Mouse (Mus musculus) hindbrain, embryonic 14.5 days (tissue): ENCODE results near the gene Lipc. TPM values are rescaled to one million over a fixed set of nuclear protein-coding genes. Genes with fewer than 3 reads are reported as not detected.
"Not testable (repeated sequence)": the region's sequence is repeated elsewhere in the genome, so short reads cannot be mapped to it uniquely, and the experiment has no call there.

Experiments used
- ATAC-seq: fragments of 200-750 bp; cut with Nextera tagmentation; 2 replicates; pipeline ENCODE4 v1.8.0; 2017; ENCODE audit warnings: moderate number of reproducible peaks, mild to moderate bottlenecking, moderate TSS enrichment, moderate library complexity; ENCODE audit not compliant: low FRiP score
- DNase-seq: peaks from one replicate; pipeline ENCODE4 v3.0.0-alpha.2; 2015; ENCODE audit warnings: low spot score
- H3K27ac ChIP-seq: fragments of 300-500 bp; sonication (generic); 2 replicates; pipeline ENCODE4 v1.5.1; 2014; ENCODE audit warnings: mild to moderate bottlenecking, moderate library complexity
- H3K27me3 ChIP-seq: fragments of 300-500 bp; sonication (generic); 2 replicates; pipeline ENCODE4 v1.6.1; 2014; ENCODE audit warnings: mild to moderate bottlenecking, low read length, mixed read lengths; ENCODE audit not compliant: control insufficient read depth, insufficient read depth
- H3K36me3 ChIP-seq: fragments of 300-500 bp; sonication (generic); replicated peaks from 2 replicates; pipeline ENCODE4 v1.6.1; 2014; ENCODE audit not compliant: control insufficient read depth, insufficient read depth
- H3K4me1 ChIP-seq: fragments of 300-500 bp; sonication (generic); replicated peaks from 2 replicates; pipeline ENCODE4 v1.6.1; 2014; ENCODE audit warnings: antibody characterized with exemption, low read length, mixed read lengths; ENCODE audit not compliant: control insufficient read depth, insufficient read depth
- H3K4me2 ChIP-seq: fragments of 300-500 bp; sonication (generic); replicated peaks from 2 replicates; pipeline ENCODE4 v1.6.1; 2014; ENCODE audit warnings: mild to moderate bottlenecking, moderate library complexity
- H3K4me3 ChIP-seq: fragments of 300-500 bp; sonication (generic); replicated peaks from 2 replicates; pipeline ENCODE4 v1.5.1; 2014; ENCODE audit warnings: mild to moderate bottlenecking, low read length
- H3K9ac ChIP-seq: fragments of 300-500 bp; sonication (generic); 2 replicates; pipeline ENCODE4 v1.6.1; 2014
- H3K9me3 ChIP-seq: fragments of 300-500 bp; sonication (generic); 2 replicates; pipeline ENCODE4 v1.6.1; 2016; ENCODE audit warnings: low read length; ENCODE audit not compliant: control insufficient read depth
- WGBS: fragments of 180-500 bp; shearing (Covaris S2); extraction: QIAGEN DNeasy Blood & Tissue Kit; methylation state at CpG from one replicate; pipeline ENCODE4 v1.1.7; 2014; 5-methylcytosine and 5-hydroxymethylcytosine counted together
- polyA plus RNA-seq: library from polyadenylated mRNA; unstranded; fragments of >200 nt; fragmentation: Nextera tagmentation; extraction: Ambion mirVana; gene quantifications from 2 replicates; pipeline ENCODE4 v1.2.1, GENCODE M21; 2014

Lipc gene
- polyA plus RNA-seq, 1 experiment from 2014 or later, result 0.11 TPM

GRCm38 (mm10) chr9:70863299-70863698, 88.7 kb downstream of the Lipc start:
- Histone ChIP-seq H3K4me2 (no peak overlapping the region), H3K9me3 (no peaks in the 10 kb centered on the region), H3K27ac (0 out of 2 replicates have a peak overlapping the region, but pooled peaks have one; percentile 20), H3K4me1 (no peaks in the 10 kb centered on the region), H3K4me3 (no peak overlapping the region), H3K36me3 (no peaks in the 10 kb centered on the region), H3K9ac (no peak overlapping the region), H3K27me3 (no peaks in the 10 kb centered on the region)
- 22% methylated on average over 8 of the region's 8 CpGs for whole genome bisulfite sequencing
- no peak for DNase-seq
- ATAC-seq, result no peak

- no peak for DNase-seq
- Histone ChIP-seq H3K4me2 (no peak overlapping the region), H3K36me3 (no peaks in the 10 kb centered on the region), H3K9me3 (no peaks in the 10 kb centered on the region), H3K27ac (no peak overlapping the region), H3K9ac (no peak overlapping the region), H3K4me1 (no peaks in the 10 kb centered on the region), H3K4me3 (no peak overlapping the region), H3K27me3 (no peaks in the 10 kb centered on the region)
- 60% methylated on average over 5 of the region's 5 CpGs for WGBS
- no peak for ATAC-seq
Observed at GRCm38 (mm10) chr9:70859233-70859632, 92.8 kb downstream of the Lipc start.

DNA sequence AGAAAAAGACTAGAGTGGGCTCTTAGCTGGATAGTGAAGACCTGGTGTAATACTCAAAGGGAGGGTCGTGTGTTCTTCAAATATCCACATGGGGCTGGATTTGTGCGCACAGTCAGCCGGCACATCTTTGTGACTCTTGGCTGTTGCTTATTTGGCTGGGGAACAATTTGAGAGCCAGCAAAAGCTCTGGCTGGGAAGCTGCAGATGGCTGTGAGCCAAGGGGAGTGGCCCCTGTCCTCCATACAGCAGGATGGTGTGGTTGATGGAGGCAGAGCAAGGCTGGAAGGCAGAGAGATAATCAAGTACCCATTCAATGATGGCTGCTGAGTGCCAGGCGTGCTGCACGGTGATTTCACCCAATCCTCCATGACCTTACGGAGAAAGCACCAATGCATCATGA, 96.2 kb downstream of the Lipc start:
- Histone ChIP-seq H3K4me2 (no peak overlapping the region), H3K9ac (no peak overlapping the region), H3K4me3 (no peak overlapping the region), H3K4me1 (peaks cover 6% of the 10 kb centered on the region; the same call in 1 of the 2 replicates), H3K36me3 (no peaks in the 10 kb centered on the region), H3K27ac (no peak overlapping the region), H3K9me3 (no peaks in the 10 kb centered on the region), H3K27me3 (no peaks in the 10 kb centered on the region)
- 68% methylated on average over 6 of the region's 6 CpGs for WGBS
- ATAC-seq (no peak), DNase-seq (no peak)

GRCm38 (mm10) chr9:70854950-70855349, 97.1 kb downstream of the Lipc start:
- DNase-seq, result no peak
- no peak overlapping the region for H3K4me3 ChIP-seq
- no peak overlapping the region for H3K4me2 ChIP-seq
- H3K27me3 ChIP-seq, result no peaks in the 10 kb centered on the region
- no peak overlapping the region for H3K27ac ChIP-seq
- H3K36me3 ChIP-seq, result no peaks in the 10 kb centered on the region
- WGBS, result 86% methylated on average over 6 of the region's 6 CpGs
- ATAC-seq, result no peak
- H3K9me3 ChIP-seq, result no peaks in the 10 kb centered on the region
- H3K9ac ChIP-seq, result no peak overlapping the region
- peaks cover 6% of the 10 kb centered on the region; the same call in 1 of the 2 replicates for H3K4me1 ChIP-seq

- H3K27ac ChIP-seq, ATAC-seq, H3K9me3 ChIP-seq, H3K27me3 ChIP-seq, H3K36me3 ChIP-seq, H3K4me2 ChIP-seq, H3K4me1 ChIP-seq, DNase-seq, H3K4me3 ChIP-seq, H3K9ac ChIP-seq: not testable (repeated sequence)
- 93% methylated on average over 15 of the region's 15 CpGs for WGBS
Observed at GRCm38 (mm10) chr9:70853081-70853480, 98.9 kb downstream of the Lipc start.

DNA sequence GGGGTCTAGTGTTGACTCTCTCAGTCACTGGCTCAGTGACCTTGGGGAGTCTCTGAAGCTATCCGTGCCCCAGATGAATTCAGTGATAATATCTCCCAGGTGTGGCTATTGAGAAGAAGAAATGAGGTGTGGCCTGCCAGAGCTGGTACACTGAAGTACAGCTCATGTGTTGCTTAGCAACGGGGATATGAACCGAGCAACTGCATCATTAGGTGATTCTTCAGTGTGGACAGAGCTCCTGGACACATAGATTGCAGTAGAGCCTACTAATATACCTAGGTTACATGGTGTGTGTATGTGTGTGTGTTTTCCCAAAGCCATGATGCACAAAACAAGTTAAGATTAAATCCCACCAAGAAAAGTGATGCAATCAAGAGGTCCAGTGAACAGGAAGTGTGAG, 100.5 kb downstream of the Lipc start:
- Histone ChIP-seq H3K4me2 (no peak overlapping the region), H3K27me3 (no peaks in the 10 kb centered on the region), H3K4me1 (peaks cover 6% of the 10 kb centered on the region; the same call in 1 of the 2 replicates), H3K4me3 (no peak overlapping the region), H3K27ac (peak overlapping the region; percentile 59), H3K36me3 (no peaks in the 10 kb centered on the region), H3K9me3 (no peaks in the 10 kb centered on the region), H3K9ac (no peak overlapping the region)
- DNase-seq, result no peak
- WGBS, result 54% methylated on average over 3 of the region's 3 CpGs
- peak; percentile 60; the same call in 1 of the 2 replicates for ATAC-seq

DNA sequence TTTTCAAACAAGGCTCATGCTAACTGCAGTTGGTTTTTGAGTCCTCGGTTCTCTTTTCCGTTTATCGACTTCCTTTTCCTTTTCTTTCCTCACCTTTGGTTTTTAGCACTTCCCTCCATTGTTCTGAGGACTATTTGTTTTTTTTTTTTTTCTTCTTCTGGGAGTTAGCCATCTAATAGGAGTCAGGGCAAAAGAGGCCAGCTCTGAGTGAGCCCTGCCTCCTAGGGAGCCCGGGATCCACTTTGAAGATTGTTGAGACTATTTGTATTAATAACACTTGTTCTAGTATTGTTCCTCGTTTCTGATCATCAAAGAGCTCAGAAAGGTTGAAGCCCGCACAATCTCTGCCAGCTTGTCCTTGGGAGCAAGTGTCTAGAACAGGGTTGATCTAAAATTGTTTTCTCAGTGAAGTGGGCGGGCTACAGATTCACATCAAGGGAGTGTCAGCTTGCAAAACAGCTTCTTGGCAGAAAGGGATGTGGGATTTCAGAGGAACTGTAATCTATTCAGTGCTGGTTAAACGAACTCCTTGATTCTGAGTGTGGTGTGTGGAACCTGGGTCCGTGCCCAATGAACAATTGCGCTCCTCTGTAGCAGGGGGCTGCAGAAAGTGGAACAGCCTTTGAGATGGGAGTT, 103.8 kb downstream of the Lipc start:
- H3K27me3 ChIP-seq, result no peaks in the 10 kb centered on the region
- WGBS, result 67% methylated on average over 10 of the region's 10 CpGs
- no peak overlapping the region for H3K9ac ChIP-seq
- H3K4me2 ChIP-seq, result no peak overlapping the region
- ATAC-seq (no peak), DNase-seq (no peak)
- no peaks in the 10 kb centered on the region for H3K9me3 ChIP-seq
- H3K27ac ChIP-seq, result 0 out of 2 replicates have a peak overlapping the region, but pooled peaks have one; percentile 39
- peaks cover 6% of the 10 kb centered on the region; the same call in 1 of the 2 replicates for H3K4me1 ChIP-seq
- H3K36me3 ChIP-seq, result no peaks in the 10 kb centered on the region
- no peak overlapping the region for H3K4me3 ChIP-seq

- no peaks in the 10 kb centered on the region for H3K27me3 ChIP-seq
- no peak overlapping the region for H3K4me3 ChIP-seq
- H3K4me2 ChIP-seq, result no peak overlapping the region
- H3K9ac ChIP-seq, result no peak overlapping the region
- 0 out of 2 replicates have a peak overlapping the region, but pooled peaks have one; percentile 39 for H3K27ac ChIP-seq
- H3K4me1 ChIP-seq, result peaks cover 6% of the 10 kb centered on the region; the same call in 1 of the 2 replicates
- ATAC-seq, result no peak
- 40% methylated on average over 8 of the region's 8 CpGs for WGBS
- no peaks in the 10 kb centered on the region for H3K36me3 ChIP-seq
- DNase-seq, result no peak
- H3K9me3 ChIP-seq, result no peaks in the 10 kb centered on the region
Observed at GRCm38 (mm10) chr9:70847627-70848051, 104.4 kb downstream of the Lipc start.

- DNase-seq, result no peak
- Histone ChIP-seq H3K4me3 (no peak overlapping the region), H3K9ac (no peak overlapping the region), H3K27me3 (no peaks in the 10 kb centered on the region), H3K27ac (no peak overlapping the region), H3K4me1 (no peaks in the 10 kb centered on the region), H3K36me3 (no peaks in the 10 kb centered on the region), H3K9me3 (no peaks in the 10 kb centered on the region), H3K4me2 (no peak overlapping the region)
- WGBS, result 88% methylated on average over 4 of the region's 4 CpGs
- no peak for ATAC-seq
Observed at GRCm38 (mm10) chr9:70843270-70843669, 108.8 kb downstream of the Lipc start.
